In genomic region chr14:54332176-54333074, GRCm38 (mm10) we compare ENCODE assay signal across 14 mouse cellular contexts. TPM values are rescaled to one million over a fixed set of nuclear protein-coding genes. Genes with fewer than 3 reads are reported as not detected.
DNase-seq lines count a peak whose midpoint lies in the region; ATAC-seq lines count a peak whose summit lies in the region.
"Had no signal": no experiment of that assay in that cellular context is flagged by ENCODE, and none has a peak within 500 bp of the region (broad histone marks: within the 10 kb centered on the region; RNA-seq: fewer than 3 reads in every experiment).

No protein-coding gene starts in this region.

- H3K27ac ChIP-seq in heart, embryonic 11.5 days (ENCODE audit: low read depth, low read length), result peak overlapping the region; percentile 29; the same call in 1 of the 2 replicates
- H3K27ac ChIP-seq in heart, embryonic 10.5 days, result no peak overlapping the region
- H3K27ac ChIP-seq in hindbrain, embryonic 11.5 days (ENCODE audit: low read depth, low read length), result peak overlapping the region; percentile 31; the same call in 1 of the 2 replicates
- H3K27ac ChIP-seq in midbrain, embryonic 16.5 days (ENCODE audit: low read length), result peak overlapping the region; percentile 41; the same call in 1 of the 2 replicates
- H3K27ac ChIP-seq: embryonic facial prominence, embryonic 13.5 days; limb, embryonic 15.5 days; stomach, embryonic 15.5 days had no signal

- H3K9ac ChIP-seq in heart, embryonic 11.5 days (ENCODE audit: low read depth, low read length), result no peak overlapping the region
- H3K9ac ChIP-seq in hindbrain, embryonic 11.5 days (ENCODE audit: low read depth, low read length), result no peak overlapping the region
- no peak overlapping the region for H3K9ac ChIP-seq in midbrain, embryonic 16.5 days (ENCODE audit: low read depth, low read length)
- H3K9ac ChIP-seq: embryonic facial prominence, embryonic 13.5 days; limb, embryonic 15.5 days; stomach, embryonic 15.5 days had no signal

- no peaks in the 10 kb centered on the region for H3K36me3 ChIP-seq in heart, embryonic 11.5 days (ENCODE audit: control insufficient read depth, insufficient read depth, low read length)
- H3K36me3 ChIP-seq in heart, embryonic 10.5 days, result no peaks in the 10 kb centered on the region
- no peaks in the 10 kb centered on the region for H3K36me3 ChIP-seq in hindbrain, embryonic 11.5 days (ENCODE audit: control insufficient read depth, insufficient read depth, low read length)
- no peaks in the 10 kb centered on the region for H3K36me3 ChIP-seq in midbrain, embryonic 16.5 days (ENCODE audit: control insufficient read depth, insufficient read depth, low read length)
- H3K36me3 ChIP-seq: embryonic facial prominence, embryonic 13.5 days; limb, embryonic 15.5 days; stomach, embryonic 15.5 days had no signal

- no peak for ATAC-seq in heart, embryonic 11.5 days (replicated peaks; ENCODE audit: insufficient number of reproducible peaks, low FRiP score, low TSS enrichment)
- peak; percentile 74 for ATAC-seq in hindbrain, embryonic 11.5 days (ENCODE audit: low FRiP score)
- peak; percentile 39 for ATAC-seq in midbrain, embryonic 16.5 days
- ATAC-seq: lung, postnatal 0 days had no signal

- DNase-seq in heart, embryonic 10.5 days (ENCODE audit: low spot score), result no peak
- peak; percentile 12 for DNase-seq in brain, embryonic 18.5 days (ENCODE audit: low read depth, low spot score)
- DNase-seq in hindbrain, embryonic 11.5 days (ENCODE audit: low spot score), result peak; percentile 19
- DNase-seq in ovary, adult 18-20 months (ENCODE audit: low spot score), result no peak
- DNase-seq in urinary bladder, postnatal 25 days (ENCODE audit: low spot score), result no peak
- no peak for DNase-seq in urinary bladder, postnatal 36 days (ENCODE audit: low spot score in 2 of 2)
- DNase-seq: kidney, adult 9 months had no signal

- no peaks in the 10 kb centered on the region for H3K9me3 ChIP-seq in heart, embryonic 11.5 days (replicated peaks; ENCODE audit: control insufficient read depth, low read length)
- no peaks in the 10 kb centered on the region for H3K9me3 ChIP-seq in heart, embryonic 10.5 days
- H3K9me3 ChIP-seq in hindbrain, embryonic 11.5 days (ENCODE audit: control insufficient read depth, low read length), result no peaks in the 10 kb centered on the region
- no peaks in the 10 kb centered on the region for H3K9me3 ChIP-seq in midbrain, embryonic 16.5 days (replicated peaks; ENCODE audit: control insufficient read depth, low read length, poor library complexity, severe bottlenecking)
- H3K9me3 ChIP-seq: embryonic facial prominence, embryonic 13.5 days; limb, embryonic 15.5 days; stomach, embryonic 15.5 days had no signal

- H3K4me1 ChIP-seq in heart, embryonic 11.5 days (ENCODE audit: control insufficient read depth, insufficient read depth, low read length), result peaks cover 8% of the 10 kb centered on the region
- H3K4me1 ChIP-seq in heart, embryonic 10.5 days, result peaks cover 6% of the 10 kb centered on the region; the same call in 1 of the 2 replicates
- H3K4me1 ChIP-seq in hindbrain, embryonic 11.5 days (replicated peaks; ENCODE audit: control insufficient read depth, insufficient read depth, low read length), result no peaks in the 10 kb centered on the region
- no peaks in the 10 kb centered on the region for H3K4me1 ChIP-seq in midbrain, embryonic 16.5 days (ENCODE audit: control insufficient read depth, insufficient read depth, low read length)
- H3K4me1 ChIP-seq: embryonic facial prominence, embryonic 13.5 days; limb, embryonic 15.5 days; stomach, embryonic 15.5 days had no signal

- 62% methylated on average over 5 of the region's 5 CpGs for WGBS in heart, embryonic 11.5 days (ENCODE audit: insufficient replicate concordance)
- 77% methylated on average over 5 of the region's 5 CpGs for WGBS in heart, embryonic 10.5 days
- WGBS in hindbrain, embryonic 11.5 days, result 58% methylated on average over 5 of the region's 5 CpGs
- 33% methylated on average over 5 of the region's 5 CpGs for WGBS in midbrain, embryonic 16.5 days

- H3K4me3 ChIP-seq in heart, embryonic 11.5 days (ENCODE audit: low read depth, low read length), result no peak overlapping the region
- H3K4me3 ChIP-seq in heart, embryonic 10.5 days, result no peak overlapping the region
- no peak overlapping the region for H3K4me3 ChIP-seq in hindbrain, embryonic 11.5 days (ENCODE audit: low read depth, low read length)
- H3K4me3 ChIP-seq in midbrain, embryonic 16.5 days (ENCODE audit: low read depth, low read length), result no peak overlapping the region
- H3K4me3 ChIP-seq: embryonic facial prominence, embryonic 13.5 days; limb, embryonic 15.5 days; myocyte; stomach, embryonic 15.5 days had no signal

- H3K27me3 ChIP-seq in heart, embryonic 11.5 days (ENCODE audit: control insufficient read depth, insufficient read depth, low read length), result no peaks in the 10 kb centered on the region
- no peaks in the 10 kb centered on the region for H3K27me3 ChIP-seq in heart, embryonic 10.5 days (ENCODE audit: insufficient read depth, poor library complexity, severe bottlenecking)
- no peaks in the 10 kb centered on the region for H3K27me3 ChIP-seq in hindbrain, embryonic 11.5 days (ENCODE audit: control insufficient read depth, insufficient read depth, low read length)
- no peaks in the 10 kb centered on the region for H3K27me3 ChIP-seq in midbrain, embryonic 16.5 days (ENCODE audit: control insufficient read depth, insufficient read depth, low read depth, low read length)
- H3K27me3 ChIP-seq: embryonic facial prominence, embryonic 13.5 days; limb, embryonic 15.5 days; stomach, embryonic 15.5 days had no signal

- no peak overlapping the region for H3K4me2 ChIP-seq in heart, embryonic 11.5 days
- no peak overlapping the region for H3K4me2 ChIP-seq in hindbrain, embryonic 11.5 days (replicated peaks; ENCODE audit: low read depth, low read length)
- H3K4me2 ChIP-seq in midbrain, embryonic 16.5 days (ENCODE audit: low read length), result no peak overlapping the region
- H3K4me2 ChIP-seq: embryonic facial prominence, embryonic 13.5 days; limb, embryonic 15.5 days; stomach, embryonic 15.5 days had no signal

RNA-seq across cellular contexts. Expression of gene Oxa1l, which starts 28.2 kb away (rescaled TPM):
- 61.7 and 62.5 TPM in 2 replicates for polyA plus RNA-seq in heart, embryonic 11.5 days (2014; fragmentation: Nextera tagmentation; extraction: Ambion mirVana)
- 52.1 and 62.5 TPM in 2 replicates for polyA plus RNA-seq in heart, embryonic 10.5 days (2016; fragmentation: Nextera tagmentation; extraction: Ambion mirVana)
- polyA plus RNA-seq in hindbrain, embryonic 11.5 days (2014; fragmentation: Nextera tagmentation; extraction: Ambion mirVana), result 46.7 and 47.2 TPM in 2 replicates
- 51.8 and 53.1 TPM in 2 replicates for polyA plus RNA-seq in midbrain, embryonic 16.5 days (2015; fragmentation: Nextera tagmentation; extraction: Ambion mirVana)

RNA-seq across cellular contexts. Expression of gene Olfr49, which starts 47.7 kb away (rescaled TPM):
- polyA plus RNA-seq in heart, embryonic 11.5 days (2014; fragmentation: Nextera tagmentation; extraction: Ambion mirVana), result not detected in 2 replicates
- polyA plus RNA-seq in heart, embryonic 10.5 days (2016; fragmentation: Nextera tagmentation; extraction: Ambion mirVana), result 0.08 TPM in 1 of 2 replicates, not detected in the other
- not detected in 2 replicates for polyA plus RNA-seq in hindbrain, embryonic 11.5 days (2014; fragmentation: Nextera tagmentation; extraction: Ambion mirVana)
- polyA plus RNA-seq in midbrain, embryonic 16.5 days (2015; fragmentation: Nextera tagmentation; extraction: Ambion mirVana), result not detected in 2 replicates
- polyA plus RNA-seq: embryonic facial prominence, embryonic 13.5 days; limb, embryonic 15.5 days; myocyte; stomach, embryonic 15.5 days had no signal

Comparison
In these comparisons a context has a peak if more than half of its experiments do, and no peak if none do; other contexts are left out.
1. DNase-seq: peak in brain, embryonic 18.5 days (single experiment) and hindbrain, embryonic 11.5 days (single experiment); none in heart, embryonic 10.5 days (single experiment), ovary, adult 18-20 months (single experiment), urinary bladder, postnatal 25 days (single experiment) and urinary bladder, postnatal 36 days (0 of 2).